Mouse (Mus musculus): ENCODE results near the gene Pde8b. TPM values are rescaled to one million over a fixed set of nuclear protein-coding genes. Genes with fewer than 3 reads are reported as not detected.

Pde8b gene
- polyA plus RNA-seq, 1 experiment: 0.06 TPM

DNA sequence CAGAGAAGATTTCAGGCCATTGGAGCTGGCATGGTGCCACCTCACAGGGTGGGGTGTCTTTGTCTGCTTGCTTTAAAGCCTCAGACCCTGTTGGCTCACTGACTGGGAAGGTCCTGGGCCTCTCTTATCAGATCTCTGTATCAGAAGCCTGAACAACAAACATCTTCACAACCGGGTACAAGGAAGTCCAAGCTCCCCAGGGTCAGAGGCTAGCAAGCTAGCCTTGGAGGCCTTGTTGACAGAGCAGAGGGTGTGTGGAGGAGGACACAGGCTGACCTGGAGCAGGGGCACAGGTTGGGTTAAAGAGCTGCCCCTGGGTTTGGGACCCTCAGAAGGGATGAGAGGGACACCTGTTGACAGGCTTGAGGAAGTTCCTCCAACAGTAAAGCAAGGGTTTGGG is 10.3 kb upstream of the Pde8b start:
- Histone ChIP-seq H3K4me1 (no peaks in the 10 kb centered on the region), H3K4me3 (replicated peaks) (no peak overlapping the region), H3K27me3 (replicated peaks) (peaks cover 12% of the 10 kb centered on the region), H3K36me3 (replicated peaks; ENCODE audit: low read length) (no peaks in the 10 kb centered on the region), H3K9me3 (no peaks in the 10 kb centered on the region)
- no peak for TF ChIP-seq GATA1 (IDR thresholded peaks at IDR 0.05; ENCODE audit: borderline replicate concordance, low read length)
- TF ChIP-seq FLI1 (IDR thresholded peaks at IDR 0.05; ENCODE audit: low read length): no peak

DNA sequence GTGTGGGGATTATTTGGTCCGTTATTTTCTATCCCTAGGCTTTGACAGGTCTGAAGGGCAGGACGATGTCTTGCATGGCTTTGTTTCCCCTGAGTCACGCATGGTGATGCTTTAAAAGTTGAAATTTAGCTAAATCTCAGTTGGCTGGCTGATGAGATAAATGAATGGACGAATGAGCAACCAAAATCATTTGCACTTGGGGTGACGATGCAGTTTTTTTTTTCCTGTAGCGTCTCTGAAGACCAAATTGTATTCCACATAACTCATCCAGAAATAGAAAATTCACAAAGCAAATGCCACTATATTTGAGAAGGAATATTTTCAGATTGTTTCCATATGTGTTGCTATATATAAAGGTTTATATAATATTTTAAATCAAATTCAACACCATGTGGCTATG is 6.9 kb upstream of the Pde8b start:
- Histone ChIP-seq H3K27me3 (replicated peaks) (peaks cover 14% of the 10 kb centered on the region), H3K4me1 (no peaks in the 10 kb centered on the region), H3K4me3 (replicated peaks) (no peak overlapping the region), H3K36me3 (replicated peaks; ENCODE audit: low read length) (no peaks in the 10 kb centered on the region), H3K9me3 (no peaks in the 10 kb centered on the region)
- TF ChIP-seq GATA1 (IDR thresholded peaks at IDR 0.05; ENCODE audit: borderline replicate concordance, low read length) (no peak), FLI1 (IDR thresholded peaks at IDR 0.05; ENCODE audit: low read length) (no peak)

DNA sequence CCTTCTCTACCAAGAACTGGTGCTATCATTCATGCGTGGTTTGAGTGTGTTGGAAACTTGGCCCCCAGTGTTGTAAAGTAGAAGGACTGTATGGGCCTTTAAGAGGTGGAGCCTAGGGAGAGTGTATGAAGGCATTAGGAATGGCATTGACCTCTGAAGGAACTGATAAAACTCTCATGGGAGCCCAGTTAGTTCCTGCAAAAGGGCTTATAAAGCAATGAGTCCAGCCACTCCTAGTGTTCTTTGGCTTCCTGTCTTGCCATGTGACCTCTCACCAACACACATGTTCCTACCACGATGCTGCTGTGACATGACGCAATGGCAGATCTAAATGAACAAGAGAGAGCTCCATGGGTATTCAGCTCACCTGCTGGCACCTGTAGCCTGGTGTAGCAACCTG is 4.9 kb upstream of the Pde8b start:
- Histone ChIP-seq H3K27me3 (replicated peaks) (peaks cover 31% of the 10 kb centered on the region), H3K9me3 (peaks cover 2% of the 10 kb centered on the region), H3K4me3 (replicated peaks) (no peak overlapping the region), H3K4me1 (peaks cover 2% of the 10 kb centered on the region; the same call in 1 of the 2 replicates), H3K36me3 (replicated peaks; ENCODE audit: low read length) (no peaks in the 10 kb centered on the region)
- TF ChIP-seq GATA1 (IDR thresholded peaks at IDR 0.05; ENCODE audit: borderline replicate concordance, low read length) (no peak), FLI1 (IDR thresholded peaks at IDR 0.05; ENCODE audit: low read length) (no peak)

DNA sequence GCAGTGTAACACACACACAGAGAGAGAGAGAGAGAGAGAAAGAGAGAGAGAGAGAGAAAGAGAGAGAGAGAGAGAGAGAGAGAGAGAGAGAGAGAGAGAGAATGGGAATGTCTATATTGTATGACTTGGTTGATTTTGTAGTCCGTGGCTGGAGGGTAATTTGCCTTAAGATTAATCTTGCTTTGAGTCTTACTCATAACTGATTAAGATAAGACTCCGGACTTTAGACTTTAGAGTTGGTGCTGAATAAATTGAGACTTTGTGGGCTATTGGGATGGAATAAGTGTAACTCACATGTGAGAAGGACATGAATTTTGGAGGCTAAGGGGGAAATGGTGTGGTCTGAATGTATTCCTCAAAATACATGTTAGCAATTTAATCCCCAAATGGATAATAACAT is 7.1 kb downstream of the Pde8b start:
- Histone ChIP-seq H3K4me3 (replicated peaks) (no peak overlapping the region), H3K4me1 (no peaks in the 10 kb centered on the region), H3K9me3 (peaks cover 9% of the 10 kb centered on the region; the same call in 1 of the 2 replicates), H3K27me3 (replicated peaks) (peaks cover 10% of the 10 kb centered on the region), H3K36me3 (replicated peaks; ENCODE audit: low read length) (no peaks in the 10 kb centered on the region)
- TF ChIP-seq GATA1 (IDR thresholded peaks at IDR 0.05; ENCODE audit: borderline replicate concordance, low read length): no peak
- no peak for TF ChIP-seq FLI1 (IDR thresholded peaks at IDR 0.05; ENCODE audit: low read length)

DNA sequence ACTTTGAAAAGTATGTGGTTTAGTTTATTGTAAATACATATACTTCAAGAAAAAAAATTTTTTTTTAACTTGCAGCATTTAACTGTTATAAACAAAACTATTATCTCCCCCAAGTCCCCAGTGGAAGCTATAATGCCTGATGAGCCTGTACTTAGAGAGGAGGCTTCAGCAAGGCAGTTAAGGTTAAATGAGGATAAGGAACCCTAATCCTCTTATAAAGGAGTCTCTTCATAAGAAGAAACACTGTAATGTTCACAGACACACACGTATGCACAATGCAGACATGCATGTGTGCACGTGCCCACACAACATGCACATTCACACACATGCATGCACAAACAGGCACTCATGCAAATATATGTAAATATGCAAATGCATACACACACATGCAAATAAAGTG is 12.6 kb downstream of the Pde8b start:
- H3K4me3 ChIP-seq (replicated peaks): no peak overlapping the region
- H3K4me1 ChIP-seq: no peaks in the 10 kb centered on the region
- no peaks in the 10 kb centered on the region for H3K36me3 ChIP-seq (replicated peaks; ENCODE audit: low read length)
- peaks cover 7% of the 10 kb centered on the region for H3K27me3 ChIP-seq (replicated peaks)
- peaks cover 9% of the 10 kb centered on the region; the same call in 1 of the 2 replicates for H3K9me3 ChIP-seq
- no peak for TF ChIP-seq FLI1 (IDR thresholded peaks at IDR 0.05; ENCODE audit: low read length)
- TF ChIP-seq GATA1 (IDR thresholded peaks at IDR 0.05; ENCODE audit: borderline replicate concordance, low read length): no peak

DNA sequence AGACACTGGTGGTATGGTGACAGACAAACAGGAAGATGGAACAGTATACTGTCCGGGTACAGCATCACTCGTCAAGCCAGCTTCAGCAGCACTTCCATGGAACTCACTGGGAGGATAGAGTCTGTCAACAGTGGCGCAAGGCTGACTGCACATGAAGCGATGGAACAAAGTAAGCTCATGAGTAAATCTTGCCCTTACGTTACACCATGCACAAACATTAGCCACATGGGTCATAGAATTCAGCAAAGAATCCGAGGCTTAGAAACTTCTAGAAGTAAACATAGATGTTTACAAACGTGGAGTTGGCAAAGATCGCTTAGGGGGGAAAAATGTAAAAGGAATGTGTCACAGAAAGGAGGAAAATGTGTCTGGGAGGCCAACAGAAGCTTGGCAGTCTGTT is 14.9 kb downstream of the Pde8b start:
- H3K27me3 ChIP-seq (replicated peaks): peaks cover 2% of the 10 kb centered on the region
- H3K9me3 ChIP-seq: no peaks in the 10 kb centered on the region
- H3K4me3 ChIP-seq (replicated peaks): no peak overlapping the region
- no peaks in the 10 kb centered on the region for H3K4me1 ChIP-seq
- no peaks in the 10 kb centered on the region for H3K36me3 ChIP-seq (replicated peaks; ENCODE audit: low read length)
- no peak for TF ChIP-seq FLI1 (IDR thresholded peaks at IDR 0.05; ENCODE audit: low read length)

DNA sequence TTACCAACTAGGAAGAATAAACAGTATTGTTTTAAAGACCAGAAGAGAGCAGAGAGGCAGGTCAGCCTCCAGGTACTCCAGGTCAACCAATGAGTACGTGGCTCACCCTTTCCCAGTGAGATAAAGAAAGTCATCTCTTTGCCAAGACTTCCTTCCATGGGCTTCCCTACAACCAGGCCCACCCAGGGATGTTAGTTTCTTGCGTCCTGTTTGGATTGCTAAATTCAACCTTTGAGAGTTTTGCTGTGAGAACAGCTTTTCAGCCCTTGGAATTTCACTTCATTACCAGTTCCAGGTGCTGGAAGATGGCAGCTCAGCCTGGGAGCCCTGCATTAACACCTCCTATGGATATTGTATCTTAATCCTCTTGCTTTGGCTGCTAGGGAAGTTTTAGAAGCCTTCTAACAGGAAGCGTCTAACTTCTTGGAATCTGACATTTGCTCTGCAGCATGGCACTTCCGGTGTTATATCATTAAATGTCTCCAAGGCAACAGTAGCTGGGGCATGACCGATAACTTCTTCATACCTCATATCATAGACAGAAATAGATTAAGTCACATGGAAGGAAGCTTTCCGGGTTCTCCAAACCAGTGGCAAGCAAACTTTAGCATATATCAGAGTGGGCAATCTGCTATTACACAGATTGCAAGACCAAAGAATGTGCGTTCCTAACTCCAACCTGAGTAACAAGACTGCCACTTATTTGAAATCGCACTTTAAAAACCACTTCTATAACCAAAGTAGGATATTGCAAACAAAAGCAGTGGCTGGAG is 18.6 kb downstream of the Pde8b start:
- H3K36me3 ChIP-seq (replicated peaks; ENCODE audit: low read length): no peaks in the 10 kb centered on the region
- no peaks in the 10 kb centered on the region for H3K4me1 ChIP-seq
- H3K4me3 ChIP-seq (replicated peaks): no peak overlapping the region
- H3K27me3 ChIP-seq (replicated peaks): peaks cover 3% of the 10 kb centered on the region
- no peaks in the 10 kb centered on the region for H3K9me3 ChIP-seq
- TF ChIP-seq FLI1 (IDR thresholded peaks at IDR 0.05; ENCODE audit: low read length) (no peak), GATA1 (IDR thresholded peaks at IDR 0.05; ENCODE audit: borderline replicate concordance, low read length) (no peak)

DNA sequence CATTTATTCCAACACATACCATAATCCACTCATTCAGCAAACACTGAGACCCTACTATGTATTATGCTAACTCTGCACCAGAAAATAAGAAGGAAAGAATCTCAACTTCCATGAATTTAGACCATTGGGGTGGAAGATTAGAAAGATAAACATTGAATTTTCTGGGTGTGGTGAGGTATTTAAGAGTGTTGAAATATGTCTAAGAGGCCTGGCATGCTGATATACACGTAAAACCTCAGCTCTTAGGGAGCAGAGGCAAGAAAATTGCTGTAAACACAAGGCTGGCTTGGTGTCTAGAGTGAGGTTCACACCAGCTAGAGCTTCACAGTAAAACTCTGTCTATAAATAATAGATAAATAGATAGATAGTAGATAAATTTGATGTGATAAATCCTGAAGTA is 19.8 kb downstream of the Pde8b start:
- H3K4me1 ChIP-seq: no peaks in the 10 kb centered on the region

DNA sequence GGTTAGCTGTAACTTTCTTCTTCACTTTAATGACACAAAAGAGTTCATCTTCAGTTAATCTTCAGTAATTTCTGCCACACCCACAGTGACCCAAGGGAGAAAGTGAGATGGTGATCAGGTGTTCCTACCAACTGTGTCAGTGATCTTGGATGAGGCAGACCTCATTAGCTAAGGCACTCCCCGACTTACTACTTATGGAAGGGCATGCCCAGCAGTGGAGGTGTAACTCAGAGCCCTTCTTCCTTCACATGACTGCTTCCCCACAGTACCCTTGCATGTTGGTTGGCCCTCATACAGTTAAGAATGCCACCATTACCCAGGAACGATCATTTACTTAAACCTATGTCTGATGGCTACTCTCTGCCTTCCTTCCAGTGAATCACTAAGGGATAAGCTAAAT is 25.6 kb downstream of the Pde8b start:
- H3K36me3 ChIP-seq (replicated peaks; ENCODE audit: low read length): no peaks in the 10 kb centered on the region
- peaks cover 45% of the 10 kb centered on the region for H3K27me3 ChIP-seq (replicated peaks)
- TF ChIP-seq FLI1 (IDR thresholded peaks at IDR 0.05; ENCODE audit: low read length): no peak
- no peak for TF ChIP-seq GATA1 (IDR thresholded peaks at IDR 0.05; ENCODE audit: borderline replicate concordance, low read length)
- no peak overlapping the region for H3K4me3 ChIP-seq (replicated peaks)
- peaks cover 9% of the 10 kb centered on the region for H3K4me1 ChIP-seq
- 0 out of 2 replicates have a peak, but pooled peaks cover 4% of the 10 kb centered on the region for H3K9me3 ChIP-seq

More for the DNA sequence above, 19.8 kb downstream of the Pde8b start:
- no peak for TF ChIP-seq FLI1 (IDR thresholded peaks at IDR 0.05; ENCODE audit: low read length)
- no peak for TF ChIP-seq GATA1 (IDR thresholded peaks at IDR 0.05; ENCODE audit: borderline replicate concordance, low read length)
- no peak overlapping the region for H3K4me3 ChIP-seq (replicated peaks)
- no peaks in the 10 kb centered on the region for H3K36me3 ChIP-seq (replicated peaks; ENCODE audit: low read length)
- H3K9me3 ChIP-seq: no peaks in the 10 kb centered on the region
- peaks cover 3% of the 10 kb centered on the region for H3K27me3 ChIP-seq (replicated peaks)

DNA sequence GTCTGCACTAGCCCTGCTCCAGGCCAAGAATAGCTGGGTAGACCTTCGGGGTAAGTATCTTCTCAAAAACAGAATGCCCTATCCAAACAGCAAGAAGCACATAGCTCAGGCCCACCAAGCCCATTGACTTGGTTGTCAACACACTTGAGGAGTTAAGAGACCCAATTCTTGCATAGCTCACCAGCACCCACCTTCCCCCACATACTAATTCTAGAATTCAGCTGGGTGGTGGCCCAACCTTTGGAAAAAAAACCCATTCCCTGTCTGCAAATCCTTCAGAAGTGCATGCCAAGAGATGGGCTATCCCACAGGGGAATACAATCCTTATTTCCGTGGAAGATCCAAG is 26.7 kb downstream of the Pde8b start:
- H3K4me1 ChIP-seq: peaks cover 9% of the 10 kb centered on the region
- no peak overlapping the region for H3K4me3 ChIP-seq (replicated peaks)
- no peaks in the 10 kb centered on the region for H3K36me3 ChIP-seq (replicated peaks; ENCODE audit: low read length)
- 0 out of 2 replicates have a peak, but pooled peaks cover 4% of the 10 kb centered on the region for H3K9me3 ChIP-seq
- H3K27me3 ChIP-seq (replicated peaks): peaks cover 51% of the 10 kb centered on the region
- no peak for TF ChIP-seq GATA1 (IDR thresholded peaks at IDR 0.05; ENCODE audit: borderline replicate concordance, low read length)
- TF ChIP-seq FLI1 (IDR thresholded peaks at IDR 0.05; ENCODE audit: low read length): no peak

Data from megakaryocyte, embryonic 14.5 days (primary cell).